Mouse (Mus musculus) intestine, embryonic 14.5 days (tissue): ENCODE results near the gene Nme4. TPM values are rescaled to one million over a fixed set of nuclear protein-coding genes. Genes with fewer than 3 reads are reported as not detected.

Source experiments
- ATAC-seq: fragments of 200-750 bp; cut with Nextera tagmentation; replicated peaks from 2 replicates; pipeline ENCODE4 v1.8.0; 2017; ENCODE audit warnings: low read depth, moderate number of reproducible peaks, moderate TSS enrichment, moderate library complexity; ENCODE audit not compliant: low FRiP score, low TSS enrichment
- DNase-seq: peaks from one replicate; pipeline ENCODE4 v3.0.0-alpha.2; 2018; ENCODE audit warnings: low spot score
- H3K27ac ChIP-seq: fragments of 300-500 bp; sonication (generic); 2 replicates; pipeline ENCODE4 v1.5.1; 2014; ENCODE audit warnings: low read depth, mild to moderate bottlenecking, control low read depth
- H3K27me3 ChIP-seq: fragments of 300-500 bp; sonication (generic); replicated peaks from 2 replicates; pipeline ENCODE4 v1.6.1; 2014; ENCODE audit warnings: low read length, control low read depth; ENCODE audit not compliant: control insufficient read depth, insufficient read depth
- H3K36me3 ChIP-seq: fragments of 300-500 bp; sonication (generic); 2 replicates; pipeline ENCODE4 v1.6.1; 2014; ENCODE audit warnings: low read length, control low read depth; ENCODE audit not compliant: control insufficient read depth, insufficient read depth
- H3K4me1 ChIP-seq: fragments of 300-500 bp; sonication (generic); replicated peaks from 2 replicates; pipeline ENCODE4 v1.6.1; 2014; ENCODE audit warnings: low read length, control low read depth, mixed read lengths; ENCODE audit not compliant: control insufficient read depth, insufficient read depth
- H3K4me2 ChIP-seq: fragments of 300-500 bp; sonication (generic); 2 replicates; pipeline ENCODE4 v1.6.1; 2014; ENCODE audit warnings: low read length
- H3K4me3 ChIP-seq: fragments of 300-500 bp; sonication (generic); 2 replicates; pipeline ENCODE4 v1.5.1; 2014; ENCODE audit warnings: low read depth, low read length, control low read depth, mixed read lengths
- H3K9ac ChIP-seq: fragments of 300-500 bp; sonication (generic); 2 replicates; pipeline ENCODE4 v1.6.1; 2014; ENCODE audit warnings: mild to moderate bottlenecking, low read length
- H3K9me3 ChIP-seq: fragments of 300-500 bp; sonication (generic); 2 replicates; pipeline ENCODE4 v1.6.1; 2016; ENCODE audit warnings: low read length, control low read depth; ENCODE audit not compliant: control insufficient read depth
- WGBS: fragments of 180-500 bp; shearing (Covaris S2); extraction: QIAGEN DNeasy Blood & Tissue Kit; methylation state at CpG from one replicate; pipeline ENCODE4 v1.1.7; 2014; 5-methylcytosine and 5-hydroxymethylcytosine counted together
- polyA plus RNA-seq: library from polyadenylated mRNA; unstranded; fragments of >200 nt; fragmentation: Nextera tagmentation; extraction: Ambion mirVana; gene quantifications from 2 replicates; pipeline ENCODE4 v1.2.1, GENCODE M21; 2014

Nme4 gene
- polyA plus RNA-seq, 1 experiment from 2014 or later = 118 TPM

DNA sequence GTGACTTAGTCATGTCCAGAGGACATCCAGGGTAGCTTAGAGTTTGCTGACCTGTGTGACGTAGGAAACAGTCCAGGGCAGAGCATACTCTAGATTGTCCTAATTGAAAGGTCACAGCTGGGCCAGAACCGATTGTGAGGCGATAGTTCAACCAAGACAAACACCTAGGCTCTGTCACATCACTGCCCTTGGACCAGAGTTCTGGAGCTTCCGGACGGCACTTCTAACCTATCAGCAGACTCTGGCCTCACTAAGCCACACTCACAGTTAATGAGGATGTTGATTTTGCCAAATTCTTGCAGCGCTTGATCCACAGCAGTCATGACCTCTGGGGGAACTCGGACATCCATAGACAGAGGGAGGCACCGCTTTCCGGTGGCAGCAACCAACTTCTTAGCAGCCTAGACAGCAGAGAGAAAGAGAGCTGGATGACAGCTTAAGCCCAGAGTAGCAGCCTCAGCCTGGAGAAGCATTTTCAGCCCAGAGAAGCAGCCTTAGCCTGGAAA, 8.3 kb downstream of the Nme4 start:
- Histone ChIP-seq H3K27ac (no peak overlapping the region), H3K36me3 (peaks cover 14% of the 10 kb centered on the region), H3K4me1 (0 out of 2 replicates have a peak, but pooled peaks cover 4% of the 10 kb centered on the region), H3K9me3 (no peaks in the 10 kb centered on the region), H3K4me3 (no peak overlapping the region), H3K9ac (no peak overlapping the region), H3K27me3 (no peaks in the 10 kb centered on the region), H3K4me2 (no peak overlapping the region)
- ATAC-seq (no peak), DNase-seq (no peak)
- 84% methylated on average over 9 of the region's 9 CpGs for WGBS

DNA sequence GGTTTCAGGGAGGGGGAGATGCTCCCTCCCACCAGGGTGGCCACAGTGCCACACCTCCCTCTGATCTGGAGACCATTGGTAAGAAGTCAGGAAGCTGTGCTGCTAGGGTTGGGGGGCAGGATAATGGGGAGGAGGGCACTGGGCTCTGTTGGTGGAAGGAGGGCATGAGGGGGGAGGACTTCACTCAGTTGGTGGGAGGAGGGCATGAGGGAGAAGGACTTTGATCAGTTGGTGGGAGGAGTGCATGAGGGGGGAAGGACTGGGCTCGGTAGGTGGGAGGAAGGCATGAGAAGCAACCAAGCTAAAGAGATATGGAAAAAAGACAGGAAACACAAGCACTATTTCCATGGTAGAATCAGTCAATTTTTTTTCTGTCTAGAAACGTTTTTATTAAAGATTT, 14.5 kb downstream of the Nme4 start:
- no peaks in the 10 kb centered on the region for H3K4me1 ChIP-seq
- H3K27ac ChIP-seq = no peak overlapping the region
- H3K36me3 ChIP-seq = peaks cover 6% of the 10 kb centered on the region; the same call in 1 of the 2 replicates
- ATAC-seq (no peak), DNase-seq (no peak)
- H3K9ac ChIP-seq = no peak overlapping the region
- 47% methylated on average over 2 of the region's 2 CpGs for WGBS
- no peaks in the 10 kb centered on the region for H3K27me3 ChIP-seq
- H3K9me3 ChIP-seq = no peaks in the 10 kb centered on the region
- H3K4me2 ChIP-seq = no peak overlapping the region
- no peak overlapping the region for H3K4me3 ChIP-seq

- no peak overlapping the region for H3K4me3 ChIP-seq
- no peak for DNase-seq
- H3K9me3 ChIP-seq = no peaks in the 10 kb centered on the region
- peaks cover 4% of the 10 kb centered on the region; the same call in 1 of the 2 replicates for H3K36me3 ChIP-seq
- WGBS = 70% methylated on average over 2 of the region's 2 CpGs
- no peak overlapping the region for H3K4me2 ChIP-seq
- H3K4me1 ChIP-seq = no peaks in the 10 kb centered on the region
- H3K27ac ChIP-seq = no peak overlapping the region
- H3K27me3 ChIP-seq = no peaks in the 10 kb centered on the region
- H3K9ac ChIP-seq = no peak overlapping the region
- no peak for ATAC-seq
Measured at GRCm38 (mm10) chr17:26078851-26079250, 16.6 kb downstream of the Nme4 start.

DNA sequence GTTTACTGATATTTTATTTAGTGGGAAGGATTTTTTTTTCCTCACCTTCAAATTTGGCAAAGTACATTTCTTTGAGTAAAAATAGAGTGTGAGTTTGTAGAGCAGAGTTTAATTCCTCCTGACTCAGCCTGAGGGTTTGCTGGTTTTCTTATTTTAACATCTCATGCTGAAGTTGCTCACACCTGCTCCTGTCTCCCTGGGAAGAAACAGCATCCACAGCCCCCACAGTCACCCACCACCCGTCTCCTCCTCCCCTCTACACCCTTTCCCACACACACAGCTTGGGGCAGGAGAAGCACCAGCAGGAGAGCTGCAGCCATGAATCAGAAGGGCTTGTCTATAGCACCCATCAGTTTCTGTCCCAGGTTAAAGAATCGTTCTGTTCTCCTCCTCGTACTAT, 20.2 kb downstream of the Nme4 start:
- Histone ChIP-seq H3K4me1 (no peaks in the 10 kb centered on the region), H3K4me3 (no peak overlapping the region), H3K4me2 (no peak overlapping the region), H3K9ac (no peak overlapping the region), H3K27me3 (0 out of 2 replicates have a peak, but pooled peaks cover 6% of the 10 kb centered on the region), H3K36me3 (no peaks in the 10 kb centered on the region), H3K9me3 (no peaks in the 10 kb centered on the region), H3K27ac (no peak overlapping the region)
- no peak for DNase-seq
- no peak for ATAC-seq
- 67% methylated on average over 3 of the region's 3 CpGs for WGBS

DNA sequence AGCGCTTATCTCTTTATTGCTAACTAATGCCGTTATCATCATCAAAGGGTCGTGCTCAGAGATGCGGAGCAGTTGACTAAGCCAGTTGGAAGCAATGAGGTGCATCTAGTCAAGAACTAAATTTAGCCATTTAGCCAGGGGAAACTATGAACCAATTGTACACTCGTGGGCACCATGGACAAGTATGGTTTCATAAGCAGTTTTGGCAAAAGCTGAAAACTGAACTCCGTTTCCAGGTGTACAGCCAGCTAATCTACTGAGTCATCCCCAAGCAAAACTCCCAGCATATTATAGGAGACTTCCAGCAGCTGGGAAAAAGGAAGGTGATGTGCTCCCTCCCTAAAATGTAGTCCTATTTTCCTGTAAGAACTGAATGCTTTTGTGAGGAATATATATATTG, 25.3 kb downstream of the Nme4 start:
- H3K4me2 ChIP-seq = peak overlapping the region; percentile 76
- no peak overlapping the region for H3K9ac ChIP-seq
- H3K4me1 ChIP-seq = peaks cover 23% of the 10 kb centered on the region
- DNase-seq = no peak
- 25% methylated on average over 6 of the region's 6 CpGs for WGBS
- no peak overlapping the region for H3K4me3 ChIP-seq
- no peak for ATAC-seq
- H3K9me3 ChIP-seq = no peaks in the 10 kb centered on the region
- 0 out of 2 replicates have a peak, but pooled peaks cover 6% of the 10 kb centered on the region for H3K27me3 ChIP-seq
- H3K36me3 ChIP-seq = no peaks in the 10 kb centered on the region; the same call in 1 of the 2 replicates
- no peak overlapping the region for H3K27ac ChIP-seq

DNA sequence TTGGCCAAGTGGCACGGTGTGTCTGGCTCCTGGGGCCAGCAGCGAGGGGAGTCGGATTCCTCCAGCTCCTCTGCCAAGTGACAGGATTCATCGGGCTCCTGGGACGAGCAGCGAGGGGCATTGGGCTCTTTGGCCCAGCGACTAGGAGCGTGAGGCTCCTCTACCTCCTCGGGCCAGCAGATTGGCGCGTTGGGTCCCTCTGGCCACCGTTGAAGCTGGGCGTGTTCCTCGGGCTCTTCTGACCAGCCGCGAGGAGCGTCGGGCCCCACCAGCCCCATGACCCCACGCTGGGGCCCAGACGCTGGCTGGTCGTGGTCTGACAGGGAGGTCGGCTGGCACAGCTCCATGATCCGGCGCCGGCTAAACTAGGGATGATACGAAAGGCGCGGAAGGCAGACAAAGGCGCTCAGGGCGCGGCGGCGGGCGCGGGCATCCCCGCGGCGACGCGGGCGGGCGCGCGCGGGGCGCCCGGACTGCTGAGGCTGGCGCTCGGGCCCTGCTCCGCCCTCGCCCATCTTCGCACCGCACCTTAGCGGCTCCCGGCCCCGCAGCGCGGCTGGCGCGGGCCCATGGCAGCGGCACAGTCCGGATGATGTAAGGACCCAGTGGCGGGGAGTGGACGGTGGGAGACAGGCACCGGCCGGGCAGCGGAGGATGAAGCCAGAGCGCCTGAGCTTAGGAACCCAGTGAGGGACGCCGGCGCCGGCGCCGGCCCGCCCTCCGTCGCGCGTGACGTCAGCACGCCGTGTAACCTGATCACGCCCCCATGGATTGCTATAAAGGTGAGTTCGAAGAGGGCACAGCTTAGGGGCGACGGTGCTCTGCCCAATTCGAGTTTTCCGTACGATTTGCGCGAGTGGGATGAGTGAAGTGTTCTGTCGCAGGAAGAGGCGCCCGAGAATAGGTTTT, 26.3 kb downstream of the Nme4 start, which contains the start of gene Rab11fip3:
TSS of gene Rab11fip3 (minus strand) at position 725 of the 909 bp plus-strand sequence.
- Histone ChIP-seq H3K9me3 (no peaks in the 10 kb centered on the region), H3K4me2 (peak within 1 kb of the TSS; percentile 76), H3K27ac (peak within 1 kb of the TSS; percentile 51), H3K9ac (peak within 1 kb of the TSS; percentile 75), H3K4me3 (peak within 1 kb of the TSS; percentile 93), H3K27me3 (0 out of 2 replicates have a peak, but pooled peaks cover 6% of the 10 kb centered on the region), H3K4me1 (peaks cover 23% of the 10 kb centered on the region), H3K36me3 (no peaks in the 10 kb centered on the region; the same call in 1 of the 2 replicates)
- DNase-seq (peak; percentile 93), ATAC-seq (peak; percentile 92)
- WGBS = under 1% methylated on average over 94 of the region's 94 CpGs

GRCm38 (mm10) chr17:26068024-26068830, 27.2 kb downstream of the Nme4 start:
- DNase-seq (peak; percentile 74), ATAC-seq (peak; percentile 4; the same call in 1 of the 2 replicates)
- WGBS = under 1% methylated on average over 44 of the region's 44 CpGs
- Histone ChIP-seq H3K27ac (no peak overlapping the region), H3K36me3 (no peaks in the 10 kb centered on the region; the same call in none of the 2 replicates), H3K27me3 (0 out of 2 replicates have a peak, but pooled peaks cover 6% of the 10 kb centered on the region), H3K4me2 (peak overlapping the region; percentile 76), H3K9me3 (no peaks in the 10 kb centered on the region), H3K9ac (peak overlapping the region; percentile 75), H3K4me3 (peak overlapping the region; percentile 93), H3K4me1 (peaks cover 23% of the 10 kb centered on the region)

DNA sequence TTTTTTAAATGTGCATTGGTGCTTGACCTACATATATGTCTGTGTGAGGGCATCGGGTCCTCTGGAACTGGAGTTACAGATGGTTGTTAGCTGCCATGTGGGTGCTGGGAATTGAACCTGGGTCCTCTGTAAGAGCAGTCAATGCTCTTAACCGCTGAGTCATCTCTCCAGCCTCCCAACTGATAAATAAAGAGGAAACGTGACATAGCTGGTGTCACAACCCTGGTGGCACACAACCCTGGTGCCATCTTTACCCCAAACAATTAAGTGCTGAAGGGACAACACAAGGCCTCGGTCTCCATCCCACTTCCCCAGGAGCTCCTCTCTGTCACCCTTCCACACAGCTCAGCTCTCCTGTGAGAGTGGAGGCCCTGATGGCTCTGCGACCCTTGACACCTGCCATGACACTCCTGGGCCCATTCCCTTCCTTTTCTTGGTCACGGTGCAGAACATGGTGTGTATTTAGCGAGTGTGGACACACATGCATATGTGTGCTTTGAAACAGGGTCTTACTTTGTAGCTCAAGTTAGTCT, 28.8 kb downstream of the Nme4 start:
- 89% methylated on average over 7 of the region's 7 CpGs for WGBS
- Histone ChIP-seq H3K27me3 (0 out of 2 replicates have a peak, but pooled peaks cover 6% of the 10 kb centered on the region), H3K4me2 (peak overlapping the region; percentile 76), H3K36me3 (no peaks in the 10 kb centered on the region; the same call in none of the 2 replicates), H3K27ac (no peak overlapping the region), H3K4me1 (peaks cover 23% of the 10 kb centered on the region), H3K4me3 (no peak overlapping the region), H3K9ac (no peak overlapping the region), H3K9me3 (no peaks in the 10 kb centered on the region)
- ATAC-seq (no peak), DNase-seq (no peak)
